ENCODE assay signal across 14 mouse cellular contexts in genomic region chr7:132853946-132854345, GRCm38 (mm10). TPM values are rescaled to one million over a fixed set of nuclear protein-coding genes. Genes with fewer than 3 reads are reported as not detected.
DNase-seq lines count a peak whose midpoint lies in the region; ATAC-seq and TF ChIP-seq lines count a peak whose summit lies in the region.
"Had no signal": no experiment of that assay in that cellular context is flagged by ENCODE, and none has a peak within 500 bp of the region (broad histone marks: within the 10 kb centered on the region; RNA-seq: fewer than 3 reads in every experiment).

No protein-coding gene starts in this region.

- peaks cover 14% of the 10 kb centered on the region for H3K4me1 ChIP-seq in midbrain, embryonic 15.5 days
- H3K4me1 ChIP-seq in midbrain, embryonic 13.5 days (replicated peaks) = peaks cover 18% of the 10 kb centered on the region

- H3K27me3 ChIP-seq in midbrain, embryonic 15.5 days (replicated peaks) = no peaks in the 10 kb centered on the region
- H3K27me3 ChIP-seq in midbrain, embryonic 13.5 days = no peaks in the 10 kb centered on the region
- H3K27me3 ChIP-seq: embryonic facial prominence, embryonic 15.5 days; liver, embryonic 13.5 days; neural tube, embryonic 13.5 days had no signal

- H3K4me2 ChIP-seq in midbrain, embryonic 15.5 days = no peak overlapping the region
- H3K4me2 ChIP-seq in midbrain, embryonic 13.5 days (replicated peaks) = no peak overlapping the region
- H3K4me2 ChIP-seq: embryonic facial prominence, embryonic 15.5 days; liver, embryonic 13.5 days; neural tube, embryonic 13.5 days had no signal

- H3K9ac ChIP-seq in midbrain, embryonic 15.5 days = no peak overlapping the region
- no peak overlapping the region for H3K9ac ChIP-seq in midbrain, embryonic 13.5 days (replicated peaks)
- H3K9ac ChIP-seq: embryonic facial prominence, embryonic 15.5 days; liver, embryonic 13.5 days; neural tube, embryonic 13.5 days had no signal

- H3K36me3 ChIP-seq in midbrain, embryonic 15.5 days (replicated peaks) = peaks cover 11% of the 10 kb centered on the region; the same call in 1 of the 2 replicates
- H3K36me3 ChIP-seq in midbrain, embryonic 13.5 days = peaks cover 11% of the 10 kb centered on the region

- WGBS in midbrain, embryonic 15.5 days = 59% methylated on average over 4 of the region's 4 CpGs
- 70% methylated on average over 4 of the region's 4 CpGs for WGBS in midbrain, embryonic 13.5 days

- ATAC-seq in cerebellum, adult (ENCODE audit: insufficient number of reproducible peaks, low FRiP score, low TSS enrichment) = no peak
- ATAC-seq in midbrain, embryonic 15.5 days (replicated peaks) = 0 out of 2 replicates have a peak, but pooled peaks have one; percentile 42
- no peak for ATAC-seq in midbrain, embryonic 13.5 days
- ATAC-seq: inflammation-experienced regulatory T-cells, adult 6 months had no signal

- no peak for TF ChIP-seq CTCF in layer of hippocampus, adult 2 months (conservative IDR thresholded peaks at IDR 0.05)

- H3K4me3 ChIP-seq in layer of hippocampus, adult 2 months = no peak overlapping the region
- H3K4me3 ChIP-seq in midbrain, embryonic 15.5 days = no peak overlapping the region
- no peak overlapping the region for H3K4me3 ChIP-seq in midbrain, embryonic 13.5 days (replicated peaks)
- H3K4me3 ChIP-seq: embryonic facial prominence, embryonic 15.5 days; liver, embryonic 13.5 days; neural tube, embryonic 13.5 days had no signal

- DNase-seq in cerebellum, postnatal 10 days = peak; percentile 24 to 27
- DNase-seq in layer of hippocampus, adult 2 months (ENCODE audit: low spot score in 2 of 2) = peak in 1 of 2 experiments; percentile 4
- DNase-seq in layer of hippocampus, adult 11-12 months (ENCODE audit: low spot score) = no peak
- peak; percentile 25 for DNase-seq in lung, postnatal 36 days
- no peak for DNase-seq in gastrocnemius, postnatal 10 days
- DNase-seq: adrenal gland, postnatal 36 days; liver, embryonic 13.5 days had no signal

- peak overlapping the region; percentile 100 for H3K27ac ChIP-seq in layer of hippocampus, adult 2 months
- H3K27ac ChIP-seq in midbrain, embryonic 15.5 days = no peak overlapping the region
- no peak overlapping the region for H3K27ac ChIP-seq in midbrain, embryonic 13.5 days
- H3K27ac ChIP-seq: liver, embryonic 13.5 days; macrophage; neural tube, embryonic 13.5 days had no signal

- no peaks in the 10 kb centered on the region for H3K9me3 ChIP-seq in midbrain, embryonic 15.5 days
- H3K9me3 ChIP-seq in midbrain, embryonic 13.5 days = no peaks in the 10 kb centered on the region
- H3K9me3 ChIP-seq: embryonic facial prominence, embryonic 15.5 days; liver, embryonic 13.5 days; neural tube, embryonic 13.5 days had no signal

RNA-seq across cellular contexts. Expression of gene Eef1akmt2, which starts 1.5 kb away (rescaled TPM):
- 10 to 100 TPM; 35.8 to 38.6 TPM for total RNA-seq in layer of hippocampus, adult 2 months (2021)
- polyA plus RNA-seq in midbrain, embryonic 15.5 days (2015; fragmentation: Nextera tagmentation; extraction: Ambion mirVana) = 83.9 and 88.1 TPM in 2 replicates
- polyA plus RNA-seq in midbrain, embryonic 13.5 days (2015; fragmentation: Nextera tagmentation; extraction: Ambion mirVana) = 95.7 and 98.9 TPM in 2 replicates
- total RNA-seq in gastrocnemius, postnatal 10 days (2021) = 10 to 100 TPM in 1 of 2 experiments, 1 to 10 TPM in 1; 9.7 to 12.1 TPM

RNA-seq across cellular contexts. Expression of gene Abraxas2, which starts 5.1 kb away (rescaled TPM):
- total RNA-seq in layer of hippocampus, adult 2 months (2021) = 10 to 100 TPM; 28.8 to 30.3 TPM
- 36.1 and 38.7 TPM in 2 replicates for polyA plus RNA-seq in midbrain, embryonic 15.5 days (2015; fragmentation: Nextera tagmentation; extraction: Ambion mirVana)
- polyA plus RNA-seq in midbrain, embryonic 13.5 days (2015; fragmentation: Nextera tagmentation; extraction: Ambion mirVana) = 37.1 and 41.8 TPM in 2 replicates
- 10 to 100 TPM; 22.7 to 25.4 TPM for total RNA-seq in gastrocnemius, postnatal 10 days (2021)

RNA-seq across cellular contexts. Expression of gene Fam53b, which starts 40.3 kb away (rescaled TPM):
- total RNA-seq in layer of hippocampus, adult 2 months (2021) = 10 to 100 TPM; 42.3 to 54.8 TPM
- 15.4 and 15.7 TPM in 2 replicates for polyA plus RNA-seq in midbrain, embryonic 15.5 days (2015; fragmentation: Nextera tagmentation; extraction: Ambion mirVana)
- polyA plus RNA-seq in midbrain, embryonic 13.5 days (2015; fragmentation: Nextera tagmentation; extraction: Ambion mirVana) = 21.7 and 23.4 TPM in 2 replicates
- 10 to 100 TPM; 34.5 to 43.6 TPM for total RNA-seq in gastrocnemius, postnatal 10 days (2021)

Comparison
In these comparisons a context has a peak if more than half of its experiments do, and no peak if none do; other contexts are left out.
1. DNase-seq: peak in cerebellum, postnatal 10 days (2 of 2) and lung, postnatal 36 days (single experiment); none in layer of hippocampus, adult 11-12 months (single experiment) and gastrocnemius, postnatal 10 days (single experiment).